Mouse (Mus musculus) kidney, postnatal 0 days (tissue): ENCODE measurements around the gene Cct8. TPM values are rescaled to one million over a fixed set of nuclear protein-coding genes. Genes with fewer than 3 reads are reported as not detected.

ENCODE experiments used
- ATAC-seq: fragments of 200-750 bp; cut with Nextera tagmentation; replicated peaks from 2 replicates; pipeline ENCODE4 v1.8.0; 2017; ENCODE audit warnings: low read depth, moderate number of reproducible peaks, moderate TSS enrichment, moderate library complexity; ENCODE audit not compliant: low FRiP score
- DNase-seq: peaks from one replicate; pipeline ENCODE4 v3.0.0-alpha.2; 2016; ENCODE audit warnings: low spot score
- H3K27ac ChIP-seq: fragments of 300-500 bp; sonication (generic); 2 replicates; pipeline ENCODE4 v1.5.1; 2014; ENCODE audit warnings: mild to moderate bottlenecking
- H3K27me3 ChIP-seq: fragments of 300-500 bp; sonication (generic); 2 replicates; pipeline ENCODE4 v1.6.1; 2014; ENCODE audit warnings: low read length, mixed read lengths; ENCODE audit not compliant: insufficient read depth
- H3K36me3 ChIP-seq: fragments of 300-500 bp; sonication (generic); 2 replicates; pipeline ENCODE4 v1.6.1; 2014; ENCODE audit warnings: low read length, mixed read lengths; ENCODE audit not compliant: insufficient read depth
- H3K4me1 ChIP-seq: fragments of 300-500 bp; sonication (generic); replicated peaks from 2 replicates; pipeline ENCODE4 v1.6.1; 2014; ENCODE audit warnings: antibody characterized with exemption, low read length, mixed read lengths; ENCODE audit not compliant: insufficient read depth
- H3K4me2 ChIP-seq: fragments of 300-500 bp; sonication (generic); 2 replicates; pipeline ENCODE4 v1.6.1; 2014; ENCODE audit warnings: mild to moderate bottlenecking, low read length, moderate library complexity, mixed read lengths
- H3K4me3 ChIP-seq: fragments of 300-500 bp; sonication (generic); replicated peaks from 2 replicates; pipeline ENCODE4 v1.5.1; 2014; ENCODE audit warnings: low read depth, low read length
- H3K9ac ChIP-seq: fragments of 300-500 bp; sonication (generic); 2 replicates; pipeline ENCODE4 v1.6.1; 2014; ENCODE audit warnings: low read depth, low read length
- H3K9me3 ChIP-seq: fragments of 300-500 bp; sonication (generic); replicated peaks from 2 replicates; pipeline ENCODE4 v1.6.1; 2016; ENCODE audit warnings: low read length, inconsistent platforms, mixed read lengths
- CTCF ChIP-seq: IDR thresholded peaks from 2 replicates; pipeline ENCODE4 v1.5.1; 2016; ENCODE audit warnings: antibody characterized with exemption, low read depth, mild to moderate bottlenecking, moderate library complexity
- WGBS: fragments of 180-500 bp; shearing (Covaris S2); extraction: QIAGEN DNeasy Blood & Tissue Kit; methylation state at CpG from one replicate; pipeline ENCODE4 v1.1.7; 2014; 5-methylcytosine and 5-hydroxymethylcytosine counted together
- polyA plus RNA-seq: library from polyadenylated mRNA; unstranded; fragments of >200 nt; fragmentation: Nextera tagmentation; extraction: Ambion mirVana; gene quantifications from 2 replicates; pipeline ENCODE4 v1.2.1, GENCODE M21; 2015

Gene Cct8
- 315 and 339 TPM in 2 replicates for polyA plus RNA-seq

DNA sequence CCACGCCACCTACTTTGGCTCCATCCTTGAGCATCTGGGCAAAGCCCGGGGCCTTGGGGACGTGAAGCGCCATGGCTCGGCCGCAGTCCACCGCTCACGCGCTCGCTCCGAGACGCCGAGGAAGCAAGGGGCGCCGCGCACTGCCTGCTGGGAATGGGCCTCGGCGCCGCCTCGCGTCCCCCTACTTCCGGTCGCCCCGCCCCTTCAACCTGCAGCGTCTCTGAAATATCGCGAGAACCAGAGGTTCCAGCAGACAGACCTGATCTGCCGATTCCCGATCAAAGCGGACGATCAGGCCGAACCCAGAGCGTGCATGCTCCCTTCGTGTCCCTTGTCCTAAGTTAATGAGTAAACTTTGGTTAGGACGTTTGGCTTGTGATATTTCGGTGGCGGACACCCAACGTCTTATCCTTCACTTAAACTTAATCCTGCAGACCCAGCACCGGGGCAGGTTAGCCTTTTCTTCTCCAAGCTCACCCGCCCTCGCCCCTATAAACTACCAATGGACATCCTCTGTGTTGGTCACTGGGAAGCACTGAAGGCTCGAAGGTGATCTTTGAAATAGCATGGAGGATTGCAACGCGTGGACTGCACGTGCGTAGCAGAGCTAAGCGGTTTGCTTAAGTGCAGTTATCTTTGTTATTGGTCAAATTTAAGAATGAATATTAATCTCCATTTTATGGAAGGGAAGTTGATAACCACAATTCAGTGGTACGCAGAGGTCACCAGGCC, at the start of gene Cct8:
Gene Cct8 (minus strand): TSS at position 158 of the 732 bp plus-strand sequence.
- Histone ChIP-seq H3K9ac (peak within 1 kb of the TSS; percentile 93), H3K4me3 (peak within 1 kb of the TSS; percentile 76), H3K27me3 (no peaks in the 10 kb centered on the region), H3K4me2 (peak within 1 kb of the TSS; percentile 73), H3K9me3 (no peaks in the 10 kb centered on the region), H3K36me3 (peaks cover 18% of the 10 kb centered on the region; the same call in 1 of the 2 replicates), H3K27ac (peak within 1 kb of the TSS; percentile 94), H3K4me1 (0 out of 2 replicates have a peak, but pooled peaks cover 6% of the 10 kb centered on the region)
- WGBS = under 1% methylated on average over 48 of the region's 48 CpGs
- TF ChIP-seq CTCF = no peak
- peak; percentile 95 for ATAC-seq
- peak; percentile 98 for DNase-seq

DNA sequence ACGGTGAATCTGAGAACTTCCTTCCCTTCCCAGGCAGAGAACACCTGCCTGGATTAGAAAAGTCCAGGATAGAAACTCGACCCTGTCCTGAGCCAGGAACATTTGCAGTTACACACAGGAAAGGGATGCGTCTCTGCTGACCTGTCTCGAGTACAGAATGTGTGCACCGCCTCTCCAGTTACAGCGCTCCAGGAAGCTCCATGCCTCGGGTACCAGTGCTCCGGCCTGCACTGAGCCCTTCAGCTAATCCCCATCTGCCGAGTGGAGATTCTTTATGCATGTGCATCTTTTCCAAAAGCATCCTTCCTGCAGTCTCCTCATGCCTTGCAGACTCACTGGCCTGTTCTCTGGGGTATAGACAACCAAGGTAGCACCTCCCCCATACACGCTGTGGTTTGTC, 33.1 kb upstream of the Cct8 start:
- H3K4me1 ChIP-seq = no peaks in the 10 kb centered on the region
- TF ChIP-seq CTCF = no peak
- no peak overlapping the region for H3K4me3 ChIP-seq
- H3K27me3 ChIP-seq = no peaks in the 10 kb centered on the region
- WGBS = 31% methylated on average over 10 of the region's 10 CpGs
- H3K9ac ChIP-seq = no peak overlapping the region
- H3K27ac ChIP-seq = no peak overlapping the region
- H3K4me2 ChIP-seq = no peak overlapping the region
- DNase-seq = no peak
- ATAC-seq = no peak
- H3K36me3 ChIP-seq = no peaks in the 10 kb centered on the region
- no peaks in the 10 kb centered on the region for H3K9me3 ChIP-seq

DNA sequence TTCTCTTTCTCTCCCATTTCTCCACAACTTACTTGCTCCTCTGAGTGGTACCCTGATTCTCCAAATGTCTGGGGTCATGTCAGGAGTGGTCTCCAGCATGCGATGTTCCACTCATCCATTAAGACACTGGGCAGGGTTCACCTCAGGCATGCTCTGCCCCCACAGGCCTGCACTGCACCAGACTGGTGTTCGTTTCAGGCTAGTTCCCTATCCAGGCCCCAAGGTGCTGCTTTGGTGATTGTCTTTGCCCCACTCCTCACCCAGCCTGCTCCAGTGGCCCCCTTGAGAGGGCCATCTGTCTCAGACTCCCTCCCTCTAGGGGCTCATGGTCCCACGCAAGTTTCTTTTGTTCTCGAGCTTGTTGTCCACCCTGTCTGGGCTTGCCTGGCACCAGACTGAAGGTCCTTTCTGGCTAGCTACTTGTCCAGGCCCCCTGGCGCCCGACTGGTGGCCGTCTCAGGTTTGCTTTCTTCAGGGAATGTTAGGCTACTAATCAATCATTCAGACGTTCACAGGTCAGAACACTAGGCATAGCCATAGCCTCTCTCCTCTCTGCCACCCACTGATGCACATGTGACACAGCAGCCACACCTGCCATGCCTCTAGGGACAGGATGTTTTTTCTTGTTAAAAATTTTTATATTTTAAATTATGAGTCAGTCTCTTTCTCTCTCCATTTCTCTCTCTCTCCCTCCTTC, 32.0 kb upstream of the Cct8 start:
- H3K27ac ChIP-seq = no peak overlapping the region
- no peak for ATAC-seq
- H3K27me3 ChIP-seq = no peaks in the 10 kb centered on the region
- no peak overlapping the region for H3K9ac ChIP-seq
- H3K36me3 ChIP-seq = no peaks in the 10 kb centered on the region
- no peak for DNase-seq
- no peak overlapping the region for H3K4me2 ChIP-seq
- H3K4me3 ChIP-seq = no peak overlapping the region
- H3K9me3 ChIP-seq = no peaks in the 10 kb centered on the region
- WGBS = 38% methylated on average over 8 of the region's 8 CpGs
- H3K4me1 ChIP-seq = no peaks in the 10 kb centered on the region
- no peak for TF ChIP-seq CTCF

DNA sequence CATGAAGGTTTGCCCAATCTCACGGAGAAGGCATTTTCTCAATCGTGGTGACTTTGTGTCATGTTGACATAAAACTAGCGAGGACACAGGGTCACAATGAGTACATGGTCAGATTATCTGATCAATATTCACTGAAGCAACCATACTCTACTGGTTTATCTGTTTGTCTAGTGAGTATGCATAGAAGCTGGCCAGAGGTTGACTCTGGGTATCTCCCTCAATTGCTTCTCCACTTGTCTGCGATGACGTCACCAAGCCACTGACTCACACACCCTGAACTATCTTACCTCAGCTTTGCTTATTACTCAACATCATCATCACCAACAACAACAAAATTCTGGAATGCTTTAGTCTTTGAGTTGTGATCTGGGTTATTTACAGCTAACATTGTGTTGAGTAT, 28.6 kb upstream of the Cct8 start:
- H3K4me2 ChIP-seq = no peak overlapping the region
- no peaks in the 10 kb centered on the region for H3K4me1 ChIP-seq
- ATAC-seq (no peak), DNase-seq (no peak)
- no peak overlapping the region for H3K9ac ChIP-seq
- no peak overlapping the region for H3K4me3 ChIP-seq
- no peak overlapping the region for H3K27ac ChIP-seq
- no peaks in the 10 kb centered on the region for H3K9me3 ChIP-seq
- no peaks in the 10 kb centered on the region for H3K27me3 ChIP-seq
- no peaks in the 10 kb centered on the region for H3K36me3 ChIP-seq
- WGBS = 90% methylated on average over 5 of the region's 5 CpGs
- TF ChIP-seq CTCF = no peak

DNA sequence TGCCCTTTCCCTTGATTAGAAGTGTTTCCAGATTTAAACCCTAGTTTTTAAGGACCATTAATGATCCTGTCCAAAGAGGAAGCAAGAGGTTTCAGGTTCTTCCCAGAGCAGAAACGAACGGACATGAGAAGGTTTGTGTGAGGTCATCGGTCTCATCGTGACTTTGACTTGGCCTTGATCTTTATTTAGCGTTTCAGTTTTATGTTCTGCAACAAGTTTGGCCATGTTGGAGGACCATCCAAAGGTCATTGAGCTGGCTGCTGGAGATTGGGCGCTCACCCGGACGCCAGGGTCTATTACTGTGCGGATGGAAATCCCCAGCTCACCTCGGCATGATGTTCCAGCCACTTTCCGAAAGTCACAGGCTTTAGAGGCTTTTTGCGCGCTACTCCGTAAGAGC, 16.7 kb upstream of the Cct8 start:
- no peak for ATAC-seq
- H3K4me2 ChIP-seq = no peak overlapping the region
- no peaks in the 10 kb centered on the region for H3K4me1 ChIP-seq
- no peaks in the 10 kb centered on the region for H3K9me3 ChIP-seq
- H3K36me3 ChIP-seq = no peaks in the 10 kb centered on the region
- no peaks in the 10 kb centered on the region for H3K27me3 ChIP-seq
- DNase-seq = no peak
- no peak overlapping the region for H3K27ac ChIP-seq
- WGBS = 83% methylated on average over 14 of the region's 14 CpGs
- no peak for TF ChIP-seq CTCF
- H3K9ac ChIP-seq = no peak overlapping the region
- H3K4me3 ChIP-seq = no peak overlapping the region

DNA sequence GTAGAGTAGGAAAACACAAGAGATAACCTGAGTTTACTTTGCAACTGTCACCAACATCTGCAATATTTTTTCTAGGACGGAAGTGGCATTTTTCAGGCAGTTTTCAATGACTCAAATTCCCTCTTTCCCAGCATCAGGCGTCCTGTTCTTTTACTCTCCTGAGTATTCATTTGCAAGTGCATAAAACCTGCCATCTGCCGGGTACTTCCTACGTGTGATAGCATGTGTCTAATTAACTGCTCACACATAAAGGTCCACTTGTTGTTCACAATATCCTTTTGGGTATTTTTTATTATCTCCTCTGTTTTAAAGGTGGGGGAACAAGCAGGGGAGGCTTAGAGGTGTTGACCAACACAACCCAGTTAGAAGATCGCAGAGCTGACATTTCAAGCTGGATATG, 16.0 kb upstream of the Cct8 start:
- Histone ChIP-seq H3K9me3 (no peaks in the 10 kb centered on the region), H3K9ac (no peak overlapping the region), H3K36me3 (no peaks in the 10 kb centered on the region), H3K4me2 (no peak overlapping the region), H3K4me1 (no peaks in the 10 kb centered on the region), H3K27ac (no peak overlapping the region), H3K27me3 (no peaks in the 10 kb centered on the region), H3K4me3 (no peak overlapping the region)
- no peak for ATAC-seq
- DNase-seq = no peak
- WGBS = 57% methylated on average over 5 of the region's 5 CpGs
- no peak for TF ChIP-seq CTCF
